Mouse (Mus musculus) heart, adult 18-20 months (tissue): ENCODE results near the gene Rcor2. TPM values are rescaled to one million over a fixed set of nuclear protein-coding genes. Genes with fewer than 3 reads are reported as not detected.

Source experiments
- DNase-seq, 2 experiments: peaks; one replicate each; pipeline ENCODE4 v3.0.0; 2021 to 2022; ENCODE audit warnings: mixed read lengths in 1 of 2
- long read RNA-seq, 2 experiments: library from polyadenylated mRNA; stranded (forward); transcript quantifications; one replicate each; pipeline ENCODE4 v2.0.0; 2021
- total RNA-seq, 2 experiments: library from RNA; stranded (reverse); gene quantifications; 2 replicates each; pipeline ENCODE4 v1.2.3; 2021

Gene Rcor2
- total RNA-seq: 1 to 10 TPM; 4.0 to 6.5 TPM
- long read RNA-seq, experiment 1, partial matches to known transcripts: 1 of 2 reads
- long read RNA-seq, experiment 1, other reads (novel, unspliced or antisense): 0 of 2 reads
- long read RNA-seq, experiment 2, partial matches to known transcripts: 0 of 1 reads
- long read RNA-seq, experiment 2, other reads (novel, unspliced or antisense): 1 of 1 reads

- peak; percentile 81 to 92 for DNase-seq
These were observed at the start of gene Rcor2 for GRCm38 (mm10) chr19:7267091-7267741. Rcor2 (plus strand) TSS chr19:7267325.

DNA sequence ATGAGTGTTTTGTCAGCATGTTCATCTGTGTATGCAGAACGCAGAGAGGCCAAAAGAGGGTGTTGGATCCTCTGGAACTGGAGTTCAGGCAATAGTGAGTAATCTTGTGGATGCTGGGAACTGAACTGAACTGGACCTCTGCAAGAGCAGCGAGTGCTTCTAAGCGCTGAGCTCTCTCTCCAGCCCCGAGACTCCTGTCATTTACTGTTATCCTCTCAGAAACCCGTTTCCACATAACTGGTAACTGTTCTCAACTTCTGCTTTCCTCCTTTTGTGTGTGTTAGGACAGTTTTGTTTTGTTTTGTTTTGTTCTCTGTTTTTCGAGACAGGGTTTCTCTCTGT, 49.2 kb upstream of the Rcor2 start:
- DNase-seq: no peak

DNA sequence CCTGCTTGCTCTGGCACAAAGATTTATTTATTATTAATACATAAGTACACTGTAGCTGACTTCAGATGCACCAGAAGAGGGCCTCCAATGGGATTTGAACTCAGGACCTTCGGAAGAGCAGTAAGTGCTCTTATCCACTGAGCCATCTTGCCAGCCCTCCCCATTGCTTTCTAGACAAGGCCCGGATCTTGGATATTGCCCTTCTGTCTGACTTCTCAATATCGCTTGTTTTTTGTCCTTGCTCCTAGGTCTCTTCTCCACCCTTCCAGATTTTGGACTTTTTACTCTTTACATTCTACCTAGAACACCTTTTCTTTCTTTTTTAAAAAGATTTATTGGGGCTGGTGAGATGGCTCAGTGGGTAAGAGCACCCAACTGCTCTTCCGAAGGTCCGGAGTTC, 48.4 kb upstream of the Rcor2 start:
- no peak for DNase-seq

- no peak for DNase-seq
These were observed 44.9 kb upstream of the Rcor2 start for GRCm38 (mm10) chr19:7222196-7222595.

DNA sequence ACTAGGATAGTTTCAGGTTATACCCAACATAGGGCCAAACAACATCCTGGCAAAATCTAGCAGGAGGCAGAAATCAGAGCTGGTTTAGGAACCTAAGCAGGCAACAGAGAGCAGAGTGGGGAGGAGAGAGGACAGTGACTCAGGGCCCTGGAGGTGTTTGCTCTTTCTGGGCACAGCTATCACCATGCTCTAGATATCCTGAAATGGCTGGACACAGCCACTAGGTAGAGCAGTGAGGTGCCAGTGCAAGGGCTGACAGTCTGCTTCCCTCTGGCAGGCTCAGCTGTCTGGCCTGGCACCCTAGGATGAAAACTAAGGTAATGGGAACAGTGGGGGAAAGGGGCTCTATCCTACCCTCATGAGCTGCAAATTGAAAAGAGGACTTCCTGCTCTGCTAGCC, 43.6 kb upstream of the Rcor2 start:
- peak in 1 of 2 experiments; percentile 42 for DNase-seq

GRCm38 (mm10) chr19:7224253-7224652, 42.9 kb upstream of the Rcor2 start:
- no peak for DNase-seq

- DNase-seq: no peak
These were observed 41.9 kb upstream of the Rcor2 start for GRCm38 (mm10) chr19:7225096-7225690.

DNA sequence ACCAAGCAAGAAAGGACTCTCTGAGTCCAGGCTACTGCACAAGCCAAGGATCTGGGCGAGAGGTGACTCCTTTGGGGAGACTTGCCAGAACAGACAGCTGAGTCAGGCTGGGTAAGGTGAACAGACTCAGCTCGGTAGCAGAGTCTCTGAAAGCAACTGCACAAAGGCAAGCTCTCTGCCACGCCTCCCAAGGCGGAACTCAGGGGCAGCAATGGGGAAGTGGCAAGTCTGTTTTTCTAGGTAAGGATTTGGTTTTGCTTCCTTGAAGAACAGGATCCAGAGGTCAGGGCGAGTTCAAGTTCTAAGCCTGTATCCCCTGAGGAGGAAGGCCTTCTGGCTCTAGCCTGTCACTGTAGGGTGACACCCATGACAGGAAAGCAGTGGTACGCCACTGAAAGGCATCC, 40.6 kb upstream of the Rcor2 start:
- DNase-seq: peak in 1 of 2 experiments; percentile 37

DNA sequence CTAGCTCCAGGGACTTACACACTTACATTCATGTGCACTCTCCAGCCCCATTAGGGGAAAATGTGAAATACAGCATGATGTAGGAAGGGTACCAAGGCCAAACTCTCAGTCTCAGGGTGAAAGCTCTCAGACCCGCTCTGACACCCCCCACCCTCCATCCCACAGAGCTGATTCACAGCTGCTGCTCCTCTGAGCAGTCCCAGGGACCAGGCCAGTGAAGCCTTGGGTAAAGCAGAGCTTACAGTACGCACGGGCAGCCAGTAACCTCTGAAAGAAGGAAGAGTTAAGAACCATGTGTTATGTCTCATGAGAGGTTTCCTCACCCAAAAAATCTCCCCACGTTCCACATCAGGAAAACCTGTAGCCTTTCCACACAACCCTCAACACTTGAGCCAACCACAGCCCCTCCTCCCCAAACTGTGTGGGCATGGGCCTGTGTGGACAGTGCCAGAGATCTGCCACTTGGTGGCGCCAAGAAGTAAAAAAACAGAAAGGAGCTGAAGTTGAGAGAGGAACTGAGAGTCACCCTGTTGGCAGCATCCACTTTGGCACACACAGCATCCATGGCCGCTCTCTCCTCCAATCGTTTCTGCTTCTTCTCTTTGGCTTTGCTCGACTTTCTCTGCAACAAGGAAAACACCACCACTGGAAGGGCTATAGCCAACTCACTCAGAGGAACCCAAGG, 32.4 kb upstream of the Rcor2 start:
- peak; percentile 88 to 90 for DNase-seq

DNA sequence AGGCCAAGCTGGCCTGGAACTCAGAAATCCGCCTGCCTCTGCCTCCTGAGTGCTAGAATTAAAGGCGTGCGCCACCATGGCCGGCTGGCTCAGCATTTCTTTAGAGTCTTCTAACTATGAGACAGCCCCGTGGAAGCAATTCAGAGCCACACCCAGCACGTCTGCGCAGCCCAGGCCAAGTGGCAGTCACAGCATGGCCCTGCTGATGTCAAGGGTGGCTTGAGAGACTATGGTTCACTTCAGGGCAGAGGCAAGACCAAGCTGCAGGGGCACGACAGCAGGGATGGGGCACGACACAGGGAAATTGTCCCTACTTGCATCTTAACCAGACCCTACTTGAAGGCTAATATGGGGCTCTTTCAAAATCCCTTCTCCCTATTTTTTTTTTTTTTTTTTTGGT, 31.7 kb upstream of the Rcor2 start:
- no peak for DNase-seq

DNA sequence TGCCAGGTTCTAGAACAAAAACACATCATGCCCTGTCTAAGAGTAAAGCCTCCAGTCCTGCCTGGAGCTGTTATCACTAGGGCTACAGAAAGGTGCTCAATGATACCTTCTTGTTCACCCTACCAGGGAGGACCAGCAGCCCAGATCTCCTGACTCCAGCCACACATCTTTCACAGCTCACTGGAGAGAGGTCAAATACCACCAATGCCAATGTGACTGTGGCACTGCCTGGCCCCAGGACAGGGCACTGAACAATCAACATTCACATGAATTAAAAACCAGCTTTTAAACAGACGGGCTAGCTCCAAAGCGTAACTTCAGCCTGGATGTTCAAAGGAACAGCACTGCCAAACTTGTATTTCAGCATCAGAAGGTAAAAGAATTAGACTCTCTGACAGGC, 31.1 kb upstream of the Rcor2 start:
- DNase-seq: no peak

DNA sequence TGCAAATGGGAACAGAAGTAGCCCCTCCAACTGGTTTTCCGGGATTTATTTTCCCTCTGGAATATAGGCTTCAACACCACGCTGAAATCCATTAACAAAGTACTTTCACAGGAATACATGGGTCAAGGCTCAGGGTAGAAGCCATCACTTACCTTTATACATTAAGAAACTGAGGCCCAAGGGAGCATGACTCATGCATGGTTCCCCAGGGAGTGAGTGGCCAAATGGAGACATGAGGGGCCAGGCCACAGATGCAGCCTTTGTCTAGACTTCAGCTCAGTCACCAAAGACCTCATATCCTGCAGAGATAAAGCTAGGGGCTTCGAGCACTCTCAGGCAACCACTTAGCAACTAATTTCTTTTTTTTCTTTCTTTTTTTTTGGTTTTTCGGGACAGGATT, 30.4 kb upstream of the Rcor2 start:
- DNase-seq: no peak

- DNase-seq: no peak
These were observed 27.6 kb upstream of the Rcor2 start for GRCm38 (mm10) chr19:7239574-7239973.

- DNase-seq: no peak
These were observed 26.8 kb upstream of the Rcor2 start for GRCm38 (mm10) chr19:7240291-7240690.

DNA sequence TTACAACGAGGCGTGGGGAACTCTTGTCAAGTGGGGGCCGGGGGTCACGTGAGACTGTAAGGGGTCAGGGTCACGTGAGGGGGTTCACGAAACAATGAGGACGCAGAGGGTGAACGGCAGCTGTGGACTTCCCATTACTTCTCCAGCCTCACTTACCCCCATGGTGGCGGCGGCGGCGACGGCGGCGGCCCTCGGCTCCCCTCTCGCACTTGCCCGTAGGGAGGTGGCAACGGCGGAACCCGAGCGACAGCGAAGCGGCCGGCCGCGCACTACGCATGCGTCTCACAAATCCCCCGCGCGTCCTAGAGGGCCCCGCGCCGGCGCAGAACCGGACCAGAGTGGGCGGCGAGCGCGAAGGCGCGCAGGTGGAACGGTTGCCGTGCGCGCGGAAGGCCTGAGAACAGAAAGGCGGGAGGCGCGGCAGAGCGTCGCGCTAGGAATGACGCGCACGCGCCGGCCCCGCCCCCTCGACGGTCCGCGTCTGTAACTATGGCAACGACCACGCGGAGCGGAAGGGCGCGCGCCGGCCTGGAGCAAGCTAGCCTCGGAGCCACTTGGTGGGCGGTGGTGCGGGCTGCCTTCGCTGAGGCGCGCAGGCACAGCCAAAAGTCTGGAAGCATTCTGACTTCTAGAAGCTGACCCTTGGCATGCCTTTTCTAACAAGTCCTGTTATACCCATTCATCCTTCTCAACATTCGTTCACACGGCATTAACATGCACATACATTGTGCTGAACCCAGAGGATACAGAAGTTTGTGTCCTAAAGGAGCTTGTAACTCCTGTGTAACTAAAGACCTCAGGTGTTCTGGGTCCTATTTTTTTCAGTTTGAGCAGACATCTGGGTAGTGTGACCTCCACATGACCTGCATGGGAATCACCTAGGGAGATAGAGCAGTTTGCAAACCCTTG, 26.1 kb upstream of the Rcor2 start, which contains the start of gene Naa40:
TSS of gene Naa40 (minus strand) at position 402 of the 909 bp plus-strand sequence.
- DNase-seq: peak; percentile 94 to 95

- DNase-seq: no peak
These were observed 21.1 kb upstream of the Rcor2 start for GRCm38 (mm10) chr19:7246021-7246420.

- no peak for DNase-seq
These were observed 9.2 kb upstream of the Rcor2 start for GRCm38 (mm10) chr19:7257881-7258280.

DNA sequence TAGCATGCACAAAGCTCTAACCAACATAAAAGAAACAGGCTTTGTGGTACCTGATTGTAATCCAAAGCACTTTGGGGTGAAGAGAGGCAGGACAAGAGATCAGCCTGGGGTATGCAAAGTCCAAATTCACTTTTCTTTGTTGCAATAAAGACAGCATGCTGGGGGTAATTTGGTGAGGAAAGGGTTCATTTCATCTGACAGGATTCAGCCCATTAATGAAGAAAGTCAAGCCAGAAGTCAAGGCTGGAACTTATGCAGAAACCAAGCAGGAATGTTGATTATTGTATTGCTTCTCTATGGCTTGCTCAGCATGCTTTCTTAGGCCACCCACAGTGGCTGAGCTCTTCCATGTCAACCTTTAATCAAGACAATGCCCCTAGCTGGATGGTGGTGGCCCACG, 5.6 kb upstream of the Rcor2 start:
- DNase-seq: no peak

DNA sequence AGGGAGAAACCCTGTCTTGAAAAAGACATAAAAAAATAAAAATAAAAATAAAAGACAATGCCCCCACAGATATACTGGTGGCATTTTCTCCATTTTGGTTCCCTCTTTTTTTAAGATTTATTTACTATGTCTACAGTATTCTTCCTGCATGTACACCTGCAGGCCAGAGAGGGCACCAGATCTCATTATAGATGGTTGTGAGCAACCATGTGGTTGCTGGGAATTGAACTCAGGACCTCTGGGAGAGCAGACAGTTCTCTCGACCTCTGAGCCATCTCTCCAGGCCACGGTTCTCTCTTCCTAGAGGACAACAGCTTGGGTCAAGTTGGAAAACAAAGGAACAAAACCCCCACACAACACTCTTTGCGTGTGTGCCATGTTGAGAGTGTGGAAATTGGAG, 5.2 kb upstream of the Rcor2 start:
- DNase-seq: no peak

DNA sequence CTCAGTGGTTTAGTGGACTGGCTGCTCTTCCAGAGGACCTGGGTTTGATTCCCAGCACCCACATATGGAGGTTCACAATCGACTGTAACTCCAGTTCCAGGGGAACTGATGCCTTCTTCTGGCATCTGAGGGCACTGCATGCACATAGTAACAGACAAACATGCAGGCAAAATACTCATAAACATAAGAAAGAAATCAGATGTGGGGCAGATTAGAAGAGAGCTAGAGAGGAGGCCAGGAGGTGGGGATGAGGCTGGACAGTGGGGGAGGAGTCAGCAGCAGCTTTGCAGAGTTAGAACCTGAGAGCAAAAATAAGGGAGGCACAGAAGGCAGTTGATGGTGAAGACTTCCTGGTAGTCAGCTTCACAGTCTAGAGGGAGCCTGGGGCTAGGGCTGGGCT, 4.5 kb upstream of the Rcor2 start:
- no peak for DNase-seq

DNA sequence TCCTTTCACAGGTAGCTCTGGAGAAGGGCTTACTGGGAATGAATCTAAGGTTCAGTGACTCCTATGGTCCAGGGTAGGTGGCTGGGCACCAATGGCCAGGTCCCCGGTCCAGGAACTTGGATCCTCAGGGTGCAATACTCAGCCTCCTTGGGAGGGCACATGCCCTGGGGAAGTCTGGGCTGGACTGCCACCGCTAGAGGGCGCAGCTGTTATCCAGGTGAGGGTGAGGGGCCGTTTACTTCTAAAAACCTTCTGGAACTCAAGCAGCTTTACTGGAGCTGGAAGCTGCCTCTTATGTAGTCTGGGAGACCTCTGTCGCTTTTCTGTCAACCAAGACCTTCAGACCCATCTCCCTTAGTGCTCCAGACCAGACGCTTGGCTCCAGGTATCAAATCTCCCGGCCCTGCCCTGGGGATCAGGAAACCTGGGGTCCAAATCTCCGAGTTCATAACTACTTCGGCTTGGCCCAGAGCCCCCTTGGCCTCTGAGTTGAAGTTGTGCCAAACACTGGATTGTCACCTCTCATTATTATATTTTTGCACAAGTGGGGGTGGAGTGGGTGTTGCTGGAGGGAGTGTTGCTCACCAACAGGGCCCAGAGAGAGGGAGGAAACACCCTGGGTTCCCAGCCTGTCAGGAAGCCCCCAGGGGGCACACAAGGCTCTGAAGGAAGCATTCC, 2.9 kb upstream of the Rcor2 start:
- peak; percentile 80 to 93 for DNase-seq
